Mouse (Mus musculus): Measurements from ENCODE around the gene Frmd4a. TPM values are rescaled to one million over a fixed set of nuclear protein-coding genes. Genes with fewer than 3 reads are reported as not detected.

Gene Frmd4a
- polyA plus RNA-seq, 1 experiment from 2014 or later = 57.1 TPM

DNA sequence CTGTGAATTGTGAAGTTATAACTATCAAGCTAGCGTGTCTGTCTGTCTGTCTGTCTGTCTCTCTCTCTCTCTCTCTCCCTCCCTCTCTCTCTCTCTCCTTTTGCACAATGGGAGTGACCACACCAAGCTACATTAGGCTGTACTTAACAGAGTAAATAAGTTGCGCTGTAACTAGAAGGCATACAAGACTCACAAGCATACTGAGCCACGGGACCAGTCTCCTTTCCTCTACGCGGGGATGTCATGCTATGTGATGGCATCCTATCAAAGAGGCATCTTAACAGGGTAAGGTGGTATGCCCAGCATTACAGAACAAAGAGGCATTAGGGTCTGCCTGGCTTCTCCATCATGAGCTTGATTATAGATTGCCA, 514.7 kb downstream of the Frmd4a start:
- peaks cover 67% of the 10 kb centered on the region for H3K36me3 ChIP-seq
- ATAC-seq = no peak
- no peak overlapping the region for H3K9ac ChIP-seq (replicated peaks)
- over 99% methylated on average over 5 of the region's 5 CpGs for WGBS
- no peaks in the 10 kb centered on the region for H3K9me3 ChIP-seq
- H3K27me3 ChIP-seq = no peaks in the 10 kb centered on the region
- no peak overlapping the region for H3K4me3 ChIP-seq (replicated peaks)
- no peak overlapping the region for H3K27ac ChIP-seq
- peaks cover 15% of the 10 kb centered on the region for H3K4me1 ChIP-seq (replicated peaks)
- H3K4me2 ChIP-seq (replicated peaks) = no peak overlapping the region

GRCm38 (mm10) chr2:4532945-4533344, 515.4 kb downstream of the Frmd4a start:
- H3K4me1 ChIP-seq (replicated peaks) = peaks cover 15% of the 10 kb centered on the region
- H3K4me2 ChIP-seq (replicated peaks) = no peak overlapping the region
- H3K9ac ChIP-seq (replicated peaks) = no peak overlapping the region
- H3K4me3 ChIP-seq (replicated peaks) = no peak overlapping the region
- no peak overlapping the region for H3K27ac ChIP-seq
- H3K9me3 ChIP-seq = no peaks in the 10 kb centered on the region
- no peaks in the 10 kb centered on the region for H3K27me3 ChIP-seq
- H3K36me3 ChIP-seq = peaks cover 75% of the 10 kb centered on the region
- no peak for ATAC-seq
- WGBS = 91% methylated on average over 6 of the region's 6 CpGs

DNA sequence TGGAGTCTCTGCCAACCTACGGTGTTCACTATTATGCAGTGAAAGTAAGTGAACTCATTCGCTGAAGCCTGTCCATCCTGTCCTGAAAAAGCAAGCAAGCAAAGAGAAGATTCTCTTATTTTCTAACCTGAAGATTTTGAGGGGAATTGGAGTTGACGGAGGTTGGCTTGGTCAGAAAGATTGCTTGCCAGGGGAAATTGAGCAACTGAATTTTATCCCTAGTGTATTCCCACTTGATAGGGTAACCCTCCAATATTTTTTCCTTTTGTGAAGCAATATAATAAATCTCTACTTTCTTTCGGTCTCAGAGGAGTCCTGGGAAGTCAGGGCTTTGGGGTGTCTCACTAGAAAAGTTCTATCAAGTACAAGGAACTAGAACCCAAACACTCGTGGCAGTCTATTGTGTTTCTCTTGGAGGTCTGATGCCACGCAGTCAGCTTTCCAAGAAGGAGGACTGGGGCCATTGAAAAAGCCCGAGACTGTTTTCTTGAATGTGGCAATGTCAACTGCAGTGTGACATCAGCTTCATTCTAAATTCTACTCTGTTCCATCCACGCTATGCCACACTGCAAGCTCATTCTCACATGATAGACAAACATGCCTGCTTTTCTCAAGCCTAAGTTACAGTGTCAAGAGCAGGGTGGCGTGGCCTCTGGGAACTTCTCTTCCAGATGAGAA, 517.8 kb downstream of the Frmd4a start:
- Histone ChIP-seq H3K4me3 (replicated peaks) (no peak overlapping the region), H3K9me3 (no peaks in the 10 kb centered on the region), H3K9ac (replicated peaks) (no peak overlapping the region), H3K36me3 (peaks cover 84% of the 10 kb centered on the region), H3K4me1 (replicated peaks) (peaks cover 15% of the 10 kb centered on the region), H3K27me3 (no peaks in the 10 kb centered on the region), H3K4me2 (replicated peaks) (no peak overlapping the region), H3K27ac (no peak overlapping the region)
- no peak for ATAC-seq
- 94% methylated on average over 9 of the region's 9 CpGs for WGBS

DNA sequence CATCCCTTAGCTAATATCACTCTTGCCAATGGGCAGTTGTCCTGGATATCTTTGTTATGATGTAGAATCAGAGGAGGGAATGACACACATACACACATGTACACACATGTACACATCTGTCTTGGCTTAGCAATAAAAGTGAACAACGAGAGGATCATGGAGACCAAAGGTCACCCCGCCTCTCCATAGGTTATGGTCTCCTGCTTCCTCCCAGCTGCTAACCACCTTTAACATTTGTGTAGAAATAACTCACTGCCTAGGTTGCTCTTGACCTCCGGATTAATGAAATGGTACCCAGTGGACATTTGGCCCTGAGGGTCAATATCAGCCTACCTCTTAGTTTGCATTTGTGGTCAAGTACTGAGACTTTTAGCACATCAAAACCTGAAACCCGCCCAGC, 523.8 kb downstream of the Frmd4a start:
- 32% methylated on average over 4 of the region's 4 CpGs for WGBS
- Histone ChIP-seq H3K4me3 (replicated peaks) (no peak overlapping the region), H3K4me1 (replicated peaks) (peaks cover 66% of the 10 kb centered on the region), H3K36me3 (peaks cover 41% of the 10 kb centered on the region), H3K4me2 (replicated peaks) (no peak overlapping the region), H3K9me3 (no peaks in the 10 kb centered on the region), H3K27me3 (no peaks in the 10 kb centered on the region), H3K9ac (replicated peaks) (no peak overlapping the region), H3K27ac (peak overlapping the region; percentile 77)
- no peak for ATAC-seq

- peak overlapping the region; percentile 77 for H3K27ac ChIP-seq
- H3K27me3 ChIP-seq = no peaks in the 10 kb centered on the region
- peaks cover 38% of the 10 kb centered on the region for H3K36me3 ChIP-seq
- ATAC-seq = peak; percentile 72
- peaks cover 69% of the 10 kb centered on the region for H3K4me1 ChIP-seq (replicated peaks)
- H3K4me2 ChIP-seq (replicated peaks) = peak overlapping the region; percentile 16
- H3K4me3 ChIP-seq (replicated peaks) = no peak overlapping the region
- 0 out of 2 replicates have a peak overlapping the region, but pooled peaks have one; percentile 10 for H3K9ac ChIP-seq (replicated peaks)
- 9% methylated on average over 11 of the region's 11 CpGs for WGBS
- no peaks in the 10 kb centered on the region for H3K9me3 ChIP-seq
Measured at GRCm38 (mm10) chr2:4541844-4542628, 524.5 kb downstream of the Frmd4a start.

DNA sequence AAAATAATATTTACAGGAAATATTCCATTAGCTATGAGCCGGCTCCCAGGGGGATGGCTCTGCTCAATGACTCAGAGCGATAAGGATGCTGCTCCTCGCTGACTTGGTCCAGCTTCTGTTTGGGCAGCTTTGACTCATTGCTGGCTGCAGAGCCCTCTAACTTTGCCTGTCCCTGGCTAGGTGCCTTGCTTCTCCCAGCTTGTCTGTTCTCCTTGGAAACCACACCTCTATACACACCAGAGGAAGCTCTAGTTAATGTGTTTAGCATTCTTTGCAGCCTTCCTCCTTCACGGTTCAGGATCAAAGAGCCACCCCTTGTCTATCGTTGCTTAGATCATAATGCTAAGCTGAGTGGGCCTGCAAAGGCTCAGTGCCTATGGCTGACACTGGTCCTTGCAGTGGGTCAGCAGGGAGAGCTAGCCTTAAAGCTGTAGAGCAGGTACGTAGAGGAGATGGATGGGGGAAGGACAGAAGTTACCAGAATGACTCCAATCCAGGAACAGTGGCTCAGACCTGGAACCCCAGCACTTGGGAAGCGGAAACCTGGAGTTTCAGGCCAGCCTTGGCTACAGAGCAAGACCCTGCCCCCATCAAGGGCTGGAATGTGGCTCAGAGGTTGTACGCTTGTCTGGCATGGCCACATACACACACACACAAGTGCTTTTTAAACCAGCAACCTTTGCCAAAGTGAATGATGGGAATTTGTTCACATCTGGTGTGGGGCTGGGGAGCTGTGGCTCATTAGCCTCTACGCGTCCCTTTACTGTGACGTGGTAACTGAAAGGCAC, 525.3 kb downstream of the Frmd4a start:
- Histone ChIP-seq H3K27ac (peak overlapping the region; percentile 77), H3K36me3 (peaks cover 30% of the 10 kb centered on the region), H3K4me3 (replicated peaks) (no peak overlapping the region), H3K4me1 (replicated peaks) (peaks cover 72% of the 10 kb centered on the region), H3K9me3 (no peaks in the 10 kb centered on the region), H3K27me3 (no peaks in the 10 kb centered on the region), H3K9ac (replicated peaks) (no peak overlapping the region), H3K4me2 (replicated peaks) (peak overlapping the region; percentile 16; the same call in 1 of the 2 replicates)
- ATAC-seq = peak; percentile 29
- WGBS = 33% methylated on average over 11 of the region's 11 CpGs

DNA sequence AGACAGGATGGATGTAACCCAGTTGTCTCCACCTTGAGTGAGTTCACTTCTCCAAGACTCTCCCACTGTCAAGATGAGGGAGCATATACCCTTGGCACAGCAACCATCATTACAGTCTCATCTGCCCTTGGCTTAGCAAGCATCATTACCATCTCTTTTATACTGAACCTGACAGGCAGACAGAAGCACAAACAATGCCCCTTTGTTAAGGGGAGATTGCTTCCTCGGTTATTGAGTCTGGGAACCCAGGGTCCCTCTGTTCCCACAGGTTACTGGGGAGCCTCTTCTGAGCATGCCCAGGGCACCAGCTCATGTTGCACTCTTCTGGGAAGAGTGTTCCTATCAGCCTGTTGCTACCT, 525.9 kb downstream of the Frmd4a start:
- Histone ChIP-seq H3K4me2 (replicated peaks) (no peak overlapping the region), H3K9ac (replicated peaks) (no peak overlapping the region), H3K27me3 (no peaks in the 10 kb centered on the region), H3K4me1 (replicated peaks) (peaks cover 72% of the 10 kb centered on the region), H3K27ac (peak overlapping the region; percentile 77), H3K4me3 (replicated peaks) (no peak overlapping the region), H3K36me3 (peaks cover 24% of the 10 kb centered on the region), H3K9me3 (no peaks in the 10 kb centered on the region)
- 9% methylated on average over 1 of the region's 1 CpGs for WGBS
- ATAC-seq = peak; percentile 38; the same call in 1 of the 2 replicates

- H3K4me2 ChIP-seq (replicated peaks) = no peak overlapping the region
- no peak overlapping the region for H3K27ac ChIP-seq
- WGBS = 89% methylated on average over 5 of the region's 5 CpGs
- H3K27me3 ChIP-seq = no peaks in the 10 kb centered on the region
- no peaks in the 10 kb centered on the region for H3K9me3 ChIP-seq
- no peak overlapping the region for H3K4me3 ChIP-seq (replicated peaks)
- H3K36me3 ChIP-seq = peaks cover 25% of the 10 kb centered on the region
- H3K9ac ChIP-seq (replicated peaks) = no peak overlapping the region
- ATAC-seq = no peak
- H3K4me1 ChIP-seq (replicated peaks) = peaks cover 67% of the 10 kb centered on the region
Measured at GRCm38 (mm10) chr2:4544360-4544759, 526.8 kb downstream of the Frmd4a start.

- H3K4me1 ChIP-seq (replicated peaks) = peaks cover 58% of the 10 kb centered on the region
- no peaks in the 10 kb centered on the region for H3K9me3 ChIP-seq
- H3K27me3 ChIP-seq = no peaks in the 10 kb centered on the region
- H3K4me2 ChIP-seq (replicated peaks) = no peak overlapping the region
- no peak for ATAC-seq
- no peak overlapping the region for H3K27ac ChIP-seq
- H3K36me3 ChIP-seq = peaks cover 27% of the 10 kb centered on the region
- no peak overlapping the region for H3K4me3 ChIP-seq (replicated peaks)
- H3K9ac ChIP-seq (replicated peaks) = no peak overlapping the region
- WGBS = 84% methylated on average over 6 of the region's 6 CpGs
Measured at GRCm38 (mm10) chr2:4545261-4545660, 527.7 kb downstream of the Frmd4a start.

GRCm38 (mm10) chr2:4547003-4547662, 529.6 kb downstream of the Frmd4a start:
- no peak overlapping the region for H3K4me2 ChIP-seq (replicated peaks)

GRCm38 (mm10) chr2:4549271-4549670, 531.8 kb downstream of the Frmd4a start:
- WGBS = 94% methylated on average over 14 of the region's 14 CpGs
- ATAC-seq = no peak
- peaks cover 45% of the 10 kb centered on the region for H3K36me3 ChIP-seq
- H3K9me3 ChIP-seq = no peaks in the 10 kb centered on the region
- H3K27me3 ChIP-seq = no peaks in the 10 kb centered on the region
- H3K4me2 ChIP-seq (replicated peaks) = no peak overlapping the region
- H3K4me1 ChIP-seq (replicated peaks) = peaks cover 18% of the 10 kb centered on the region
- H3K27ac ChIP-seq = no peak overlapping the region
- H3K4me3 ChIP-seq (replicated peaks) = no peak overlapping the region
- H3K9ac ChIP-seq (replicated peaks) = no peak overlapping the region

More at GRCm38 (mm10) chr2:4547003-4547662, 529.6 kb downstream of the Frmd4a start:
- Histone ChIP-seq H3K9ac (replicated peaks) (no peak overlapping the region), H3K4me1 (replicated peaks) (peaks cover 39% of the 10 kb centered on the region), H3K36me3 (peaks cover 43% of the 10 kb centered on the region), H3K27ac (no peak overlapping the region), H3K4me3 (replicated peaks) (no peak overlapping the region), H3K27me3 (no peaks in the 10 kb centered on the region), H3K9me3 (no peaks in the 10 kb centered on the region)
- WGBS = 94% methylated on average over 5 of the region's 5 CpGs
- ATAC-seq = no peak

Measured in midbrain, embryonic 13.5 days (tissue).